Mouse (Mus musculus) heart, postnatal 36 days (tissue): ENCODE results near the gene Aqp8. TPM values are rescaled to one million over a fixed set of nuclear protein-coding genes. Genes with fewer than 3 reads are reported as not detected.

Experiments
- DNase-seq, 2 experiments: peaks; one replicate each; pipeline ENCODE4 v3.0.0; 2021 to 2022
- intact Hi-C: fragments of 180-260 bp; cut with DNase I; formaldehyde crosslinking; loops from one replicate; pipeline ENCODE4 v1.15.1; 2025
- total RNA-seq, 2 experiments: library from RNA; stranded (reverse); gene quantifications; 2 replicates each; pipeline ENCODE4 v1.2.3; 2021

The Aqp8 gene
- 1 to 10 TPM; 3.5 to 5.5 TPM for total RNA-seq

DNA sequence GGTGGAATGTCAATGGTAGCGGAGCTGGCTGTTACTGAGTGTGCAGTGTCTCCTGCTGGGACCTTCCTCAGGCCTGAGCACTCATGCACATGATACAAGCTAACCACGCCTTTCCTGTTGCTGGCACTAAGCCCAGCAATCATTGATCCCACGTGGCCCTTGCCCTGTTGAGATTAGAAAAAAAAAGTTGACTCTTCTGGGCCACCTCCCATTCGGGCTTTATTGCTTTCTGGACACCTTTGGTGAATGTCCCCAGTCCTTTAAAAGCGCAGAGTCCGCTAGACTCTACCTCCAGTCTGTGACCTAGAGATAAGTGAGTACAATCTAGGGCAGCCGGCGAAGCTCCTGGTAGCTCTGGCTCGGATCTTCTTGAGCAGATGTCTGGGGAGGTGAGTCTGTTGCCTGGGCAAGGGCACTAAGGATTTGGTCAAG lies at the start of gene Aqp8:
Gene Aqp8, plus strand, starts transcription at position 222 of the 432 bp plus-strand sequence.
- peak; percentile 36 to 43 for DNase-seq
- intact Hi-C loops, result loop anchor here (10.0 kb wide), 2 partner anchors 167 to 517 kb away; no protein-coding TSS in a partner anchor

DNA sequence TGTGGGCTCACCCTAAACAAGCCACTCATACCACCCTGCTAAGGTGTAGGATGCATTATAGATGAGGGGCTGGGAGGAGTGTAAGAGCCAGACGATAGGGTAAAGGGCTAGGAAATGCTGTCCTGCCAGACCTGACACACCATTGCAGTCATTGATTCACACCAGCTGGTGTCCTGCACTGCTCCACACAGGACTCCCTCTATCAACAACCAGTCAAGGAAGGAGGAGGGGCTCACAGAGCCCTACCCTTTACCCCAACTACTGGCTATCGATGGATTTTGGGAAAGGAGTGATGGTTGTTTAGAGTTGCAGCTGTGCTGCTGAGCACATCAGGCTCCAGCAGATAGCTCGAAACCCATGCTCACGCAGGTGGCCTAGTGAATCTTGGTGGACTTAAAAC lies 45.3 kb upstream of the Aqp8 start:
- intact Hi-C loops, result no loop called here
- no peak for DNase-seq

DNA sequence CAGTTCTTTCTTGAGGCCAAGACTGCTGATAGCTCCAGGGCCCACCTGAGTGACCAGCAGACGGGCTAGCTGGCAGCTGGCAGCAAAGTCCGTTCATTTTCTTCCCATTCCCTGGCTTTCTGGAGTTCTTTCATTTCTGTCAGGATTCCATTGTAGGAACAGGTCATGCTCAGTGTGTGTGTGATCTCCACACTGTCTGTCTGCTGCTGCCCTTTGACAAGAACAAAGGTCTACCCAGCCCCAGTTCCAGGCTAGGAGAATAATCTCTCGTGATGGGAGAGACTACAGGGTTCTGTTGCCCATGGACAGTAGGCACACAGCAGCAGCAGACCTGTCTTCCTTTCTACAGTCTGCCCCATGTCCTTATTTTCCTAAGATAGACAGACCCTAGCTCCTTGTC lies 44.4 kb upstream of the Aqp8 start:
- no peak for DNase-seq
- intact Hi-C loops, result no loop called here

DNA sequence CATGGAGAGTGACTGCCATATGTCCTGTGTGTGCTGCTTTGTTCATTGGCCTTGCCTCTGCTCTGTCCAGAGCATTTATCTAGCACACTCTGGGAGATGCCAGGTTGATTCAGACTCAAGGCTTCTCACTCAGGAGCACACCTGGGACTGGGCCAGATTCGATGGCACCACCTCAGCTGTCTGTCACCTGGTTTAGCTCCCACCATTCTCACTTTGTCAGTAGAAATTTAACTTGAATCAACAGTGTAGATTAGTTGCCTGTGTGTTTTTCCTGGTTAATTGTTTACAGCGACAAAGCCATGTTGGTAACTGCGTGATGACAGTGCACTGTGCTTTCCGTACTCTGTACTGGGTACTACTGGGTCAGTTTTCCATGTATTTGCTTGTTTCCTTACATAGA lies 42.1 kb upstream of the Aqp8 start:
- intact Hi-C loops, result no loop called here
- no peak for DNase-seq

DNA sequence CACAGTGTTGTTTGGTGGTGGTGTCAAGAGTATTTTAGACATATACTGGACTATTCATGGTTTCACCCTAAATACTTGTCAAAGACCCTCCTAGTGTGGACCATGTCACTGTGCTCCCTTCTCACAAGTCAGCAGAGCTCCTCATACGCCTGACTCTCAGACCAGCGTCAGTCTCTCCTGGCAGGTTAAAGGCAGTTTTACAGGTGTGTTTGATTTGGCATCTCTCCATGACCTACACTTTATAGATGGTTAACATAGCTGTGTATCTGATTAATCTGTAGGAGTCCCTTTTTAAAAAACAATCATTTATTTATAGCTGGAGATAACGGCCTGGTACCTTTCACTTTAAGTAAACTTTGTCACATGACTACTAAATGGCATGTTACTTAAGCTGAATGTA lies 40.1 kb upstream of the Aqp8 start:
- intact Hi-C loops, result no loop called here

DNA sequence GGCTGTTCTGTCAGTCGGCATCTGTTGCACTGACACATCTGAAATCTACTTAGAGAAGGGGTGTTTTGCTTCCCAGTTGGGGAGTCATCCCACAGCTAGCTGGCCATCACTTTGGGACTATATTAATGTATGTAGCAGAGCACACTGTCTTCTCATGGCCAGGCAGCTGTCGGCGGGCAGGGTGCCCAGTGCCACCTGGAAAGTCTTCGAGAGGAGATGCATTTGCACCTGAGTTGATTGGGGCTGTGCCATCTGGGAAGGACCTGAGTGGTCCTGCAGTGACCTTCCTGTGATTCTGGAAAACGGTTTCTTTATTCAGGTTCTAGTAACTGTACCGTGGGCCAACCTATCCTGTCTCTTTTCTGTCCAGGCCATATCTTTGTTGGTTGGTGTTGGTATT lies 37.8 kb upstream of the Aqp8 start:
- DNase-seq, result no peak
- intact Hi-C loops, result no loop called here

More for the DNA sequence above, 40.1 kb upstream of the Aqp8 start:
- no peak for DNase-seq

DNA sequence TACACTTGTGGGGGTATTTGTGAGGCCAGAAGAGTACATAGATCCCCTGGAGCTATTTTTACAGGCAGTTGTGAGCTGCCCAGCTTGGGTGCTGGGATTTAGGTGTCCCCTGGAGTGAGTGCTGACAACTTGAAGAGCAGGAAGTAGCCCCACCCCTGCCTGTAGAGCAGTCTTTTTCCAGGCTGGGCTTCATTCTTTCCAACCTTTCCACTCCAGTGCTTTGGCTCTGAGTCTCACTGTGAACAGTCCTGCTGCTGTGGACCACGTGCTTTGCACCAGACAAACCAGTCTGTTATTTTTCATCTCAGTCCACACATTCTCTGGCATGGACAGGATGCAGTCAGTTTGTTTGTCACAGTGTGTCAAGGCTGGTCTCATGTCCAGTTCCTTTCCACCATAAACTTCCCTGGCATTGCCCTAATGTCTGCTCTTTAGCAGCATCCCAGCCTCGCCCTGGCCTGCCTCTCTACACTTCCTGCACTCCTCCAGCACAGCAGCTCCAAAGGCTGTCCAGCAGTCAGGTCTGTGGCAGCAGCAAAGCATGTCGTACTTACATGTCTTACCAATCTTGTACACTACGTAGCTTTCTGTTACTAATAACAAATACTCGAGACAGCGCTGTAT lies 36.8 kb upstream of the Aqp8 start:
- DNase-seq, result no peak
- intact Hi-C loops, result no loop called here

DNA sequence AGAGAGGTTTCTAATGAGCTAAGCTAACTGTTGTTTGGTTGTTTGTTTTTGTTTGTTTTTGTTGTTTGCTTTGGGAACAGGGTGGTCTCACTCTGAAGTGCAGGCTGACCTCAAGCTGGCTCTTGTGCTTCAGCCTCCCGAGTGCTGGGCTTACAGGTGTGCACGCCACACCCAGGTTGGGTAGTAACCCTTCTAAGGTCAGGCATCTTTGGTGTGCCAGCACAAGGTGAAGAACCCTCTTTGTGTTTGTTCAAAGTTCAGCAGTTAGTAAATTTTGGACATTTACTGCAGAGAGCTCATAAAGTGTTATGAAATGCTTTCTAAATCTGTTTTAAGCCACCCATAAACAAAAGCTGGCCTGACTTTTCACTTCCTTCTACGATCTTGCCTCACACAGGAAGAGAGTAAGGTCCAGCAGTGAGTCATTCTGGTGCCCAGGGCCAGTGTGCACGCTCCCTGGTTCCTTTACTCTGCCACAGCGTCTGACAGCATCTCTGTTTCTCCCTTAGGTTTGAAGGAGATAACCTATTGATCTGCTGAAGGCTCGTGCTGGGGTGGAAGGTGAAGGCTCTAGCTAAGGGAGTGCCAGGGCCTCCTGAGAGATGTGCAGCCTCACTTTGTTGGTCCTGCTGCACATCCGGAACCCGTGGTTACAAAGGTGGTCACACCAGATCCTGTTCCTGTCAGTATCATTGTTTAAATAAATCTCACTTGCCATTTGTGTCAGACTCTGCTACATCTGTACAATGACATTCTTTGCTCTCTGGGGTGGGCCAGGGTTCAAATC lies 32.3 kb upstream of the Aqp8 start:
- DNase-seq, result no peak
- intact Hi-C loops, result no loop called here

DNA sequence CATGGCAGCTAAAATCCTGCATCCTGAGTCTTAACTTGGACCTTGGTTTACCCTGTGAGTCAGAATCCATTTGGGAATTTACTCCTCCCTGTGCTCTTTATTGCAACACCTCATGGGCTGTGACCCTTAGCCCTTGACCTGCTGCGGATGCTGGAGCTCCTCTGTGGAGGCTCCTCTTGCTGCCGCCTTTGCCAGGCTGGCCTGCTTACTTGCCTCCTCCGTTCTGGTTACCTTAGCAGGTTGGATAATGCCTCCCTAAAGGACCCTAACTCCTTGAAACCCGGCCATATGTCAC lies 31.7 kb upstream of the Aqp8 start:
- DNase-seq, result no peak
- intact Hi-C loops, result no loop called here

DNA sequence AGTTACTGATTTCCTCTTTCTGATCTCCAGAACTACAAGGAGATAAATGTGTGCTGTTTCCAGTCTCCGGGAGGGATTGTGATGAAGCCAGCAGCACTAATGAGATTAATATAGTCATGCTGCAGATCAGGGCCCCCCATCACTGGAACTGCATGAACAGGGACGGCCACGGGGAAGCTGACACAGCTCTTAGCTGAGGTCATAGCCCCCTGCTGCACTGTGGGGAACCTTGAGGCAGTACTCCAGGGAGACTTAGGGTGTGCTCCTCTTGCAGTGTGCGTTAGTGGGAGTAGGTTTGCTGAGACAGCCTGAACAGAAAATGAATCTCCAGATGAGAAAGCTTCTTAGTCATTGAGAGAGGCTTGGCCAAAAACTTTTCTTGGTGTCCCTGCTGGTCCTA lies 30.9 kb upstream of the Aqp8 start:
- intact Hi-C loops, result no loop called here
- DNase-seq, result no peak

DNA sequence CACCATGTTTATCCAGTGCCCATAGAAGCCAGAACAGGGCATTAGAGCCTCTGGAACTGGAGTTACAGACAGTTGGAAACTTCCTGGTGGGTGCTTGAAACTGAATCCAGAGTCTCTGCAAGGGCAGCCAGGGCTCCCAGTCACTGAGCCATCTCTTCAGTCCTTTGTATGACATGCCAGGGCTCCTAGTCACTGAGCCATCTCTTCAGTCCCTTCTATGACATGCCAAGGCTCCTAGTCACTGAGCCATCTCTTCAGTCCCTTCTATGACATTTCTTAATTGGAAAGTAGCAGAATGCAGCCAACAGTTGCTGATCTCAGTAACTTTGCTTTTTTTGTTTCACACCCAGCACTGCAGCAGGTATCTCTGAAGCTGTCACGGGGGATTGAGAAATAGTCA lies 20.0 kb upstream of the Aqp8 start:
- intact Hi-C loops, result no loop called here
- DNase-seq, result no peak

DNA sequence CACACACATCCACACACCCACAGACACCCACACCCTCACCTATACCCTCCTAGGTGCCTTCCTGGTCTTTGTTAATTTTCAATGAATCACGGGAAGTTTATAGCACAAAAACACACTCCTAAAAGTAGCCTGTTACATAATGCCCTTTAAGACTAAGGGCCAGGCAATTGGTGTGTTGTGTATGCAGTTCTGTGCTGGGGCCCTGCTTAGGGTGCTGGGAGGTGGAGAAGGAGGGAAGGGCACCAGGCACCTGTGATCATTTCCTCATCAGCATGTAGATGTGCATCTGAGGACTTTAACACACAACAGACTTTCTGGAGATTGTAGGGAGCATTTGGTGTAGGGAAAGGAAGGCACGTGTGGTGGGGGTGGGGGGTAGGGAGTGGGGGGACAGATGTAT lies 13.3 kb upstream of the Aqp8 start:
- intact Hi-C loops, result no loop called here
- DNase-seq, result no peak

DNA sequence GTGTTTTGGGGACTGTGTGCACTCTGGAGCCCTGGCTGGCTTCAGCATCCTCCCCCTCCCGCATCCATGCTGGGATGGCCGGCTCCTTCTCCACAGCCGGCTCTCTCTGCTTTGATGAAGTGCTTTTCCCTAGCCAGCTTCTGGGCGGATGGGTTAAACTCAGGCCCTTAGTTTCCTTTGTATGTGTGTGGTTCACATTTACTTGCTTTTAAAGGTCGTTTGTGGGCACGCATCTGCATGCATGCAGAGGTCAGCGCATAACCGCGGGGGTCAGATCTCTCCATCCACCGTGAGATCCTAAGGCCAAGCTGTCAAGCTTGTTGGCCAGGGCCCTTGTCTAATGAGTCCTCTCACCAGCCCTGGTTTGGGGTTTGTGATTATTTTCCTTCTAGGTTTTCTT lies 12.4 kb upstream of the Aqp8 start:
- no peak for DNase-seq
- intact Hi-C loops, result no loop called here

DNA sequence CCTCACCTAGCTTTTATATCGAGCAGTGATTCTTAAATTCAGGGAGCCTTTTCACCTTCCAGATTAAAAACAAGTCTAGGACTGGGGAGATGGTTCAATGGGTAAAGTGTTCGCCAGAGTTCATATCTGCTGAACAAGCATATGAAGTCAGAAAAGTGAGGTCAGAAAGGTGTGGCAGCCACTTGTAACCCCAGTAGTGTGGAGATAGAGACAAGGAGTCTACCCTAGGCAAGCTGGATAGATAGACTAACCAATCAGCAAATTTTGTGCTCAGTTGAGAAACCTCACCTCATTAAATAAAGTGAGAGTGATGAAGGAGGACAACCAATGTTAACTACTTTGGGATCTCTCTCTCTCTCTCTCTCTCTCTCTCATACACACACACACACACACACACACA lies 11.6 kb upstream of the Aqp8 start:
- no peak for DNase-seq
- intact Hi-C loops, result no loop called here

DNA sequence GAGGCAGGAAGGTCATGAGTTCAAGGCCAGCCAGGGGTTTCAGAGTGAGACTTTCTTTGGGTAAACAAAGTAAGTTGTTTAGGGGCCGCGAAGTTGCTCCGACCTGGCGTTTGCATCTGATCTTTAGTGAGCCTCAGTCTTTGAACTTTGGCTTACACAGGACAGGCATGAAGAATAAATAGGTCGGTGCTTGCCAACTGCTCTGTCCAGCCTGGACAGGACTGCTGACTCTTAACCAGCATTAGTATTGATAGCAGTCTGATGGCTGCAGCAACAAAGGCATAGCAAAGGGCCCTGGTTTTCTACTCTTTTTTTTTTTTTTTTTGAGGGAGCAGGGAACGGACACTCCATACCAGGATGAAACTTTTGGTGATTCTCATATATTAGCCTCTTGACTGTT lies 9.5 kb upstream of the Aqp8 start:
- DNase-seq, result no peak
- intact Hi-C loops, result no loop called here

DNA sequence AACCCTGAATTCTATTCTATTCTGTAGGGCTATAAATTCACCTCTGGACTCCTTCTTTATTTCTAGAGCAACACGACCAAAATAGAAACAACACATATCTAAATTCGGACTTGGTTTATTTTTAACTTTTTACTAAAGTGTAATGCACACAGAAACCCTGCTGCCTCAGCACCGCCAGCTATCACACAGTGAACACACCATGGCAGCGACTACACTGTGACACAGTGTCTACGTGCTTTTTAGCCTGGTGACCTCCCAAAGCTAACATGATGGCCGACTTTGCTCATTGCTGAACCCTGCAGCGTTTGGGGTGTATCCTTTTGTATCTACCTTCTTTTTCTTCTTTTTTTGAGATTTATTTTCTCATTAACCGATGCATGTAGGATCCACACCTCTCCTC lies 9.0 kb upstream of the Aqp8 start:
- intact Hi-C loops, result no loop called here
- DNase-seq, result no peak

DNA sequence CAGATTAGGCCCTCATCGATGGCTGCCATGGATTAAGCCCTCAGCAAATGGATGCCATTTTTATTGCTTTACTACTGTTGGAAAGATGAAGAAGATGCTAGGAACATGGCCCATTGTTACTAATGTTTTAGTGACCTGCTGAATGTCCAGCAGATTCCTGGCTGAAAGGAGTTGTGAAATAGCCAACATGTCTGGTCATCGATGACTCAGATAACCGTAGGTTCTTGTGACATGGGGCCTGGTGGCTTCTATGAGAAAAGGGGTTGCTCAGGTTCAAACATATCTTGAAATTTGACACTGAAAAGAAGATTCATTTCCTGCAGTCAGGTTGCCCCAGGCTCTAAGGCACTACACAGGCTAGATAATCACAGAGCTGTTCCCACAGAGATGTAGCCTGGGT lies 7.0 kb upstream of the Aqp8 start:
- DNase-seq, result no peak
- intact Hi-C loops, result no loop called here

DNA sequence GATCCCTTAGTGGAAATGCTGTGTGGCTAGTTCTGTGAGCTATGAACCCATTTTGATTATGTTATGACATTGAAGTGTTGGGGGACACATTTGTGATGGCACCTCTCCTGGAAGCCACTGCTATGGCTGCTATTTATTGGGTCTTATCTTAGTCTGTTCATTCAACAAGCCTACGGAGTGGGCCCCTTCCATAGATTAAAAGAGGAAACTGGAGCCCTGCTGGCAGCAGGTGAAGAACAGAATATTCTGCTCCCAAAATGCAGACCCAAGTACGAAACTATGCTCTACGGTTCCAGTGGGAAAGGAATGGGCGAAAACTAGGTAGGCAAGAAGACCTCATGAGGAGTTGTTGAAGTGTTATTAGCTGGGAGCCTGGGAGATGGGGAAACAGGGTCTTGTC lies 3.8 kb upstream of the Aqp8 start:
- intact Hi-C loops, result no loop called here
- DNase-seq, result no peak

DNA sequence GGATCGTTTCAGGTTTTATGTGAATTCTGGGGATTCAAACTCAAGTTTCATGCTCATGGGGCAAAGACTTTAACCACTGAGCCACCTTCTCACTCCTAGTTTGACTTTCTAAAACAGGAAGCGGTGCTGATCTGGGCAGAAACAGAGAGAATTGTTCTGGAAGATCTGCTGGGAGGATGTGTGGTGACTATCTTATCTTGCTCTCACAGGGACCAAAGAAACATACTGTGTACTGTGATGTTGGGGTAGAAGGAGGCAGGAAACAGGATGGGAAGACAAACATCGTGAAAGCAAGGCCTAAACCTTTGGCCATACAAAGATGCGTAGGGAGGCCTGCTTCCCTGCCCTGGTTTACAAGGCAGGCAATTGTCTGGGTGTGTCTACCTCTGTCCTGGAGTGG lies 2.8 kb upstream of the Aqp8 start:
- intact Hi-C loops, result no loop called here
- DNase-seq, result no peak

DNA sequence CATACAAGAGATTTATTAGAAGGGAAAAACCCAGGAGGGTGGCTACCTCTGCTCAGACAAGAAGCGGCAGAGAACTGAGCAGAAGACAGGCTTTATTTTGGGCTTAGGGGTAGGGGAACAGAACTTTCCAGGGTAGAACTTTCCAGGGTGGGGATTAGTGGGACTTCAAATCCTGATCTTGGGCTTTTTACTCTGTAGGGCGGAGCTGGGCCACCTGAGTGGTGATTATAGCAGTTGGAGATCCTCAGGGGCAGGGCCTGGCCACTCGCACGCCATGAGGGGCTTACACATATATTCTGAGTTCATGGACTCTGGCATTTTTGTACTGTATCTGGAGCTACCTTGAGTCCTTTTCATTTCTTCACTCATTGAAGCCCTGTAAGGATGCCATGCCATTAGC lies 775 bp upstream of the Aqp8 start:
- no peak for DNase-seq
- intact Hi-C loops, result loop anchor here (10.0 kb wide), 2 partner anchors 167 to 517 kb away; no protein-coding TSS in a partner anchor

DNA sequence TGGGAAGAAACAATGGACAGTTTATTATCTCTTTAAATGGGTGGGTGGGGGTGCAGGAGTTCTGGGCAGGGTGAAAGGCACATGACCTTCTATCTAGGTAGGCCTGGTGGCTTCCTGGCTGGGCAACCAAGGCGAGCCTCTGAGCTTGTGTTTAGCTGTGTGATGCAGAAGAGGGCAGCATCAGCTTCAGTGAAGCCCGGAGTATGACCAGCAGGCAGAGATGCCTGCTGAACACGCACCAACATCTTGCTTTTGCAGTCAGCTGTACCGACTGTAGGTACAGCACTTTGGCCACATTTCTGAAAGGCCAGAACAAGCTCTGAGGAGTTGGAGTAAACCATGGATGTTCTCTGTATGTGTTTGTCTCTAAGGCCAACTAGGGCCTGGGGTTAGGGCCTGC lies 1.5 kb downstream of the Aqp8 start:
- no peak for DNase-seq
- intact Hi-C loops, result loop anchor here (10.0 kb wide), 2 partner anchors 169 to 519 kb away; no protein-coding TSS in a partner anchor

DNA sequence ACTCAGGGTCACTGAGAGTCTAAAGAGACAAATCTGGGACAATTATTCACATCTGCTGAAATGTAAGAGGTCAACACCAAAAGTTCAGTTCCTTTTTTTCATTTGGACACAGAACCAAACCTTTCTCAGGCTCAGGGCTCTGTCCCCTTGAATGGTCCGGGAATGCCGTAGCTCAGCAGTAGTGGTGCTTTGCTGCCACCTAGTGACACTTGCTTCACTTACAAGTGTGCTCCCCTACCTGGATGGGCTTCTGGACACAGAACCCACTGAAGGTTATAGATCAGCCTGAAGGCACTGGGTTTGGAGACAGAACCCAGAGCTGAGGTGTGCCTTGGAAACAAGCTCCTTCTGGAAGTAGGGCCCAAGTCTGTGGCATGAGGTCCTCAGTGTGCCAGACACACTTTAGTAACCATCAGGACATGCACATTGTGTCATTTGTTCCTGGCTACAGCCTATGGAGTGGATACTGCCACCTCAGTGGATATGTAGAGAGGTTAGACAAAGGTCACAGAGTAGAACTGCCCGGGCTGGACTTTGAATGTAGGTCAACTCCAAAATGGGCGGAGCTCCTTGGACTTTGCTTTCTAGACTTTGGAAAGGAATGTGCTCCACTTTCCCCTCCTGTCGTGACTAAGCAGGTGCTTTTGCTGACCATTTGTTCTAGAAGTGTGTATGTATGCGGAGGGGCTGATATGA lies 3.7 kb downstream of the Aqp8 start:
- DNase-seq, result peak; percentile 73 to 78
- intact Hi-C loops, result loop anchor here (1.0 to 10.0 kb wide), 5 partner anchors 67 to 521 kb away; no protein-coding TSS in a partner anchor
